Mouse (Mus musculus) liver, embryonic 14.5 days (tissue): ENCODE data around the gene Gm45799. TPM values are rescaled to one million over a fixed set of nuclear protein-coding genes. Genes with fewer than 3 reads are reported as not detected.

Experiments used
- ATAC-seq: fragments of 200-750 bp; cut with Nextera tagmentation; 2 replicates; pipeline ENCODE4 v1.8.0; 2017; ENCODE audit warnings: moderate number of reproducible peaks, mild to moderate bottlenecking, moderate library complexity; ENCODE audit not compliant: insufficient read depth
- DNase-seq, 3 experiments: peaks; one replicate each; pipeline ENCODE4 v3.0.0-alpha.2; 2012 to 2013; ENCODE audit warnings: low read depth in 3 of 3, low spot score in 3 of 3
- H3K27ac ChIP-seq: fragments of 300-500 bp; sonication (generic); 2 replicates; pipeline ENCODE4 v1.5.1; 2014; ENCODE audit warnings: moderate library complexity, mild to moderate bottlenecking, control low read depth, inconsistent platforms
- H3K27me3 ChIP-seq: fragments of 300-500 bp; sonication (generic); 2 replicates; pipeline ENCODE4 v1.6.1; 2014; ENCODE audit warnings: mild to moderate bottlenecking, low read length, moderate library complexity; ENCODE audit not compliant: control insufficient read depth, insufficient read depth
- H3K36me3 ChIP-seq: fragments of 300-500 bp; sonication (generic); replicated peaks from 2 replicates; pipeline ENCODE4 v1.6.1; 2014; ENCODE audit warnings: low read depth; ENCODE audit not compliant: control insufficient read depth, insufficient read depth
- H3K4me1 ChIP-seq, 2 experiments: fragments of 200-500 bp in 1 of 2; fragments of 300-500 bp in 1 of 2; sonication (generic) in 1 of 2; replicated peaks; 2 replicates each; pipeline ENCODE4 v1.6.1; 2012 to 2014; ENCODE audit warnings: antibody characterized with exemption in 1 of 2, inconsistent platforms in 1 of 2, low read length in 1 of 2; ENCODE audit not compliant: control insufficient read depth in 2 of 2, insufficient read depth in 2 of 2
- H3K4me2 ChIP-seq: fragments of 300-500 bp; sonication (generic); 2 replicates; pipeline ENCODE4 v1.6.1; 2014; ENCODE audit warnings: low read depth, mild to moderate bottlenecking, control low read depth, moderate library complexity
- H3K4me3 ChIP-seq, 2 experiments: fragments of 200-500 bp in 1 of 2; fragments of 300-500 bp in 1 of 2; sonication (generic) in 1 of 2; 2 replicates each; pipeline ENCODE4 v1.5.1; 2012 to 2014; ENCODE audit warnings: low read depth in 2 of 2, low read length in 2 of 2, mild to moderate bottlenecking in 2 of 2, control low read depth in 1 of 2, inconsistent platforms in 1 of 2, moderate library complexity in 1 of 2; ENCODE audit not compliant: insufficient read depth in 1 of 2
- H3K9ac ChIP-seq: fragments of 300-500 bp; sonication (generic); replicated peaks from 2 replicates; pipeline ENCODE4 v1.6.1; 2014; ENCODE audit warnings: mild to moderate bottlenecking, control low read depth, moderate library complexity
- H3K9me3 ChIP-seq: fragments of 300-500 bp; sonication (generic); 2 replicates; pipeline ENCODE4 v1.6.1; 2016; ENCODE audit warnings: low read length, mixed read lengths; ENCODE audit not compliant: control insufficient read depth
- CTCF ChIP-seq: IDR thresholded peaks from 2 replicates; pipeline ENCODE4 v1.5.1; 2016; ENCODE audit warnings: antibody characterized with exemption, low read depth, control low read depth
- EP300 ChIP-seq: IDR thresholded peaks from 2 replicates; pipeline ENCODE4 v1.6.1; 2016; ENCODE audit warnings: antibody characterized with exemption, low read depth
- WGBS: fragments of 180-500 bp; shearing (Covaris S2); extraction: QIAGEN DNeasy Blood & Tissue Kit; methylation state at CpG from one replicate; pipeline ENCODE4 v1.1.7; 2014; ENCODE audit not compliant: insufficient replicate concordance; 5-methylcytosine and 5-hydroxymethylcytosine counted together
- polyA plus RNA-seq, 2 experiments: library from polyadenylated mRNA; depleted of rRNA in 1 of 2; stranded (reverse) in 1 of 2; unstranded in 1 of 2; fragments of >200 nt; fragmentation: Nextera tagmentation in 1 of 2; extraction: Ambion mirVana in 1 of 2; gene quantifications; 2 replicates each; pipeline versions ENCODE4 v1.2.1 to v1.2.3; 2012 to 2014

Gm45799 gene
- polyA plus RNA-seq, 2 experiments, result 26.1 to 69.5 TPM

DNA sequence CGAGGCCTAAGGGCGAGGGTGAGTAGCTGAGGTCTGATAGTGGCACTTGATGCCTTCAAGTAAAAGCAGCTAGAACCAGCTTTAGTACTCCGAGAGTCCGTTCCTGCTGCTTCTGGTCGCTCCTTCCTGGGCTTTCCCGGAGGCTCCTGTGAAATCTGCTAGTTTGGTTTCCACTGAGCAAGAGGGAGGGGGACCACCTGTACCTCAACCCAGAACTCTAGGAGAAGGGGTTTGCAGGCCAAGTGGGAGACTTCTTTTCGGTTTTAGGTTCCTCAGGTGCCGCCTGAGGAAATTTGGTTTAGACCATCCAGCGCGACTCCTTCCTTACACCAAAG lies 6.6 kb upstream of the Gm45799 start:
- no peak for ATAC-seq
- no peak for TF ChIP-seq EP300
- 7% methylated on average over 10 of the region's 10 CpGs for WGBS

DNA sequence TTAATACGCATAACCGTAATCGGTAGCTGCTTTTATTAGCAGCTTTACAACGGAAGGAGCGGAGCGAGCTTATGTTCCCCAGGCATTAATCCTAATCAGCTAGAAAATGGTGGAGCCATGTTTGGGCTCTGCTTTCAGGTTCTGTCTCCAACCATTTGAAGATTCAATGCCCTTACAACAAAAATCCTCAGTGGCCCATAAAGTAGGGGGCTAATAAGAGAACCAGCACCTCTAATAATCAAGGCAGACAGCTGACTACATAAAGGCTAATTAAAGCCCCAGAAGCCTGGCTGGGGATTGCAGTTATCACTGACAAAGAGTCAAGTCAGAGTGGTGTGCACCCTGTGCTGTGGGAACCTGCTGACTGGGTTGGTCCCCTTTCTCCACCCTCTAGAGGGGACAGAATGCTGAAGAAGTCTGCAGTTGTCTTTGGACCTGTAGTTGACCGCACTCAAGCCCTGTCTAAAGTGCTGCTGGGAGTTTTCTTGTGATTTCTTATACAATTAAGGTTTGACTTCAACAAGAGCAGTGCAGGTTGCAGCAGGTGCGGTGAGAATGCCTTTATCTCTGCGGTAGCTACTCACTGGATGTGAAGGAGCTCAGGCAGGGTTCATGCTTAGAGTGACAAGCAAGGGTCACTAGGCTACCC lies 6.0 kb upstream of the Gm45799 start:
- H3K4me3 ChIP-seq, result no peak overlapping the region; a peak in 1 of 4 replicates
- DNase-seq (no peak), ATAC-seq (no peak)
- no peaks in the 10 kb centered on the region for H3K27me3 ChIP-seq
- H3K4me2 ChIP-seq, result peak overlapping the region; percentile 83
- H3K4me1 ChIP-seq, result peaks cover 0 to 9% of the 10 kb centered on the region in 2 experiments; a peak in 3 of 4 replicates
- H3K9ac ChIP-seq, result peak overlapping the region; percentile 28
- H3K27ac ChIP-seq, result no peak overlapping the region
- no peaks in the 10 kb centered on the region for H3K9me3 ChIP-seq
- no peak for TF ChIP-seq CTCF
- TF ChIP-seq EP300, result no peak
- H3K36me3 ChIP-seq, result no peaks in the 10 kb centered on the region
- WGBS, result 51% methylated on average over 9 of the region's 9 CpGs

More for the DNA sequence above, 6.6 kb upstream of the Gm45799 start:
- Histone ChIP-seq H3K9ac (peak overlapping the region; percentile 28), H3K9me3 (no peaks in the 10 kb centered on the region), H3K36me3 (no peaks in the 10 kb centered on the region), H3K27ac (no peak overlapping the region), H3K4me1 (peaks cover 0 to 9% of the 10 kb centered on the region in 2 experiments; a peak in 2 of 4 replicates), H3K4me3 (peak overlapping the region; percentile 65), H3K27me3 (no peaks in the 10 kb centered on the region), H3K4me2 (peak overlapping the region; percentile 83)
- no peak for DNase-seq

- TF ChIP-seq EP300 (no peak), CTCF (no peak)
- Histone ChIP-seq H3K27ac (no peak overlapping the region), H3K9ac (no peak overlapping the region), H3K4me1 (peaks cover 0 to 14% of the 10 kb centered on the region in 2 experiments; a peak in 3 of 4 replicates), H3K4me2 (no peak overlapping the region), H3K36me3 (no peaks in the 10 kb centered on the region), H3K27me3 (no peaks in the 10 kb centered on the region), H3K4me3 (no peak overlapping the region), H3K9me3 (no peaks in the 10 kb centered on the region)
- DNase-seq (no peak), ATAC-seq (no peak)
- 76% methylated on average over 2 of the region's 2 CpGs for WGBS
These were observed 4.6 kb upstream of the Gm45799 start for GRCm38 (mm10) chr7:105635726-105636125.

GRCm38 (mm10) chr7:105638776-105639175 lies 1.6 kb upstream of the Gm45799 start:
- Histone ChIP-seq H3K4me1 (peaks cover 4 to 18% of the 10 kb centered on the region in 2 experiments), H3K4me2 (no peak overlapping the region), H3K9ac (no peak overlapping the region), H3K9me3 (no peaks in the 10 kb centered on the region), H3K27me3 (no peaks in the 10 kb centered on the region), H3K27ac (no peak overlapping the region), H3K4me3 (no peak overlapping the region), H3K36me3 (peaks cover 6% of the 10 kb centered on the region)
- ATAC-seq (no peak), DNase-seq (no peak)
- 78% methylated on average over 6 of the region's 6 CpGs for WGBS
- TF ChIP-seq EP300 (no peak), CTCF (no peak)

DNA sequence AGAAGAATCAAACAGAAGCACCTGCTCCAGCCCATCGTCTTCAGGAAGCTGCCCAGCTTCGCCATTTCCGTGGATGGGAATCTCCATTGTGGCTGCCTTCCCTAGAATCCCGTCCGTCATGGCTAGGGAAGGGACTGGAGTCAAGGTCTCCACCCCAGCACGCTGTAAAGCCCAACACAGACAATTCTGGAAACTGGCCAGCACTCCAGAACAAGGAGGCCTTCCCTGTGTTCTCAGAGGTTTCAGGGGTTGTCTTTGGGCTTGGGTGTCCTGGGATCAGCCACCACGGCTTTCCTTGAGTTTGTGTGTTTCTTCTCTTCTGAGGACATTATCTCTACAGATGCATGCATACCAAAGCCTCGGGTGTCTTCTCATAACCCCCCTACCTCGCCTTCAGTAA lies 1.0 kb upstream of the Gm45799 start:
- DNase-seq, result no peak

More for the DNA sequence above, 1.0 kb upstream of the Gm45799 start:
- H3K4me1 ChIP-seq, result peaks cover 4 to 13% of the 10 kb centered on the region in 2 experiments
- no peak for TF ChIP-seq CTCF
- H3K27ac ChIP-seq, result no peak overlapping the region
- ATAC-seq, result no peak
- H3K9me3 ChIP-seq, result no peaks in the 10 kb centered on the region
- H3K36me3 ChIP-seq, result peaks cover 7% of the 10 kb centered on the region
- peak overlapping the region; percentile 95 for H3K4me2 ChIP-seq
- peak overlapping the region; percentile 64 to 87 for H3K4me3 ChIP-seq
- WGBS, result 60% methylated on average over 9 of the region's 9 CpGs
- no peaks in the 10 kb centered on the region for H3K27me3 ChIP-seq
- peak overlapping the region; percentile 71; the same call in 1 of the 2 replicates for H3K9ac ChIP-seq
